Mouse (Mus musculus) CD4-positive helper T cell, adult 2 months (primary cell): Measurements from ENCODE around the gene Aco2.

Experiments used
- DNase-seq: peaks from one replicate; pipeline ENCODE4 v3.0.0-alpha.2; 2012; ENCODE audit warnings: low read depth, missing footprints, low spot score

Aco2 gene

GRCm38 (mm10) chr15:81920546-81921217, 48.6 kb downstream of the Aco2 start:
- no peak for DNase-seq

GRCm38 (mm10) chr15:81921255-81921654, 49.1 kb downstream of the Aco2 start:
- DNase-seq, result no peak

GRCm38 (mm10) chr15:81924933-81925332, 52.8 kb downstream of the Aco2 start:
- no peak for DNase-seq

GRCm38 (mm10) chr15:81925760-81926445, 53.8 kb downstream of the Aco2 start, which contains the start of gene Polr3h:
TSS of gene Polr3h (minus strand) at chr15:81926240.
- peak; percentile 97 for DNase-seq

GRCm38 (mm10) chr15:81926446-81926822, 54.3 kb downstream of the Aco2 start:
- DNase-seq, result no peak

GRCm38 (mm10) chr15:81927741-81928140, 55.6 kb downstream of the Aco2 start:
- DNase-seq, result no peak

GRCm38 (mm10) chr15:81928277-81928676, 56.2 kb downstream of the Aco2 start:
- DNase-seq, result peak; percentile 27

GRCm38 (mm10) chr15:81932951-81933470, 60.9 kb downstream of the Aco2 start:
- DNase-seq, result peak; percentile 41

GRCm38 (mm10) chr15:81933986-81934385, 61.9 kb downstream of the Aco2 start:
- no peak for DNase-seq

- DNase-seq, result no peak
Measured at GRCm38 (mm10) chr15:81935869-81936637, 63.9 kb downstream of the Aco2 start.

- DNase-seq, result no peak
Measured at GRCm38 (mm10) chr15:81936679-81937078, 64.6 kb downstream of the Aco2 start, which contains the start of gene Csdc2. TSS of gene Csdc2 (plus strand) at chr15:81936759.

GRCm38 (mm10) chr15:81937098-81937972, 65.2 kb downstream of the Aco2 start:
- no peak for DNase-seq

- DNase-seq, result peak; percentile 28
Measured at GRCm38 (mm10) chr15:81938246-81938645, 66.1 kb downstream of the Aco2 start.

GRCm38 (mm10) chr15:81939157-81939715, 67.1 kb downstream of the Aco2 start:
- DNase-seq, result no peak

- no peak for DNase-seq
Measured at GRCm38 (mm10) chr15:81939774-81940173, 67.7 kb downstream of the Aco2 start.

- DNase-seq, result no peak
Measured at GRCm38 (mm10) chr15:81940219-81940618, 68.1 kb downstream of the Aco2 start.

GRCm38 (mm10) chr15:81941010-81941409, 68.9 kb downstream of the Aco2 start:
- no peak for DNase-seq

- DNase-seq, result no peak
Measured at GRCm38 (mm10) chr15:81943176-81943749, 71.2 kb downstream of the Aco2 start.

- no peak for DNase-seq
Measured at GRCm38 (mm10) chr15:81949076-81949475, 77.0 kb downstream of the Aco2 start.

GRCm38 (mm10) chr15:81949476-81950131, 77.5 kb downstream of the Aco2 start:
- DNase-seq, result no peak
